Mouse (Mus musculus): ENCODE results near the gene Pfdn6.
"Not testable (repeated sequence)": the region's sequence is repeated elsewhere in the genome, so short reads cannot be mapped to it uniquely, and the experiment has no call there.

Gene Pfdn6

GRCm38 (mm10) chr17:33915671-33916250 lies 24.4 kb downstream of the Pfdn6 start, which contains the start of the genes Tapbp and Zbtb22:
Gene Tapbp (plus strand): TSS chr17:33915899.
Gene Zbtb22 (plus strand): TSS chr17:33915904.
- peak; percentile 100 for DNase-seq (ENCODE audit: inconsistent ontology term)

- no peak for DNase-seq (ENCODE audit: inconsistent ontology term)
Measured at GRCm38 (mm10) chr17:33914969-33915391, 25.2 kb downstream of the Pfdn6 start.

- no peak for DNase-seq (ENCODE audit: inconsistent ontology term)
Measured at GRCm38 (mm10) chr17:33913905-33914304, 26.2 kb downstream of the Pfdn6 start.

GRCm38 (mm10) chr17:33913264-33913663 lies 26.9 kb downstream of the Pfdn6 start:
- no peak for DNase-seq (ENCODE audit: inconsistent ontology term)

- no peak for DNase-seq (ENCODE audit: inconsistent ontology term)
Measured at GRCm38 (mm10) chr17:33911813-33912414, 28.2 kb downstream of the Pfdn6 start.

GRCm38 (mm10) chr17:33911052-33911812 lies 28.9 kb downstream of the Pfdn6 start:
- DNase-seq (ENCODE audit: inconsistent ontology term): no peak

- DNase-seq (ENCODE audit: inconsistent ontology term): no peak
Measured at GRCm38 (mm10) chr17:33910346-33911051, 29.6 kb downstream of the Pfdn6 start.

- DNase-seq (ENCODE audit: inconsistent ontology term): peak; percentile 69
Measured at GRCm38 (mm10) chr17:33909869-33910250, 30.3 kb downstream of the Pfdn6 start.

GRCm38 (mm10) chr17:33909077-33909868 lies 30.9 kb downstream of the Pfdn6 start, which contains the start of gene Daxx:
Gene Daxx (plus strand): TSS chr17:33909414.
- peak; percentile 99 for DNase-seq (ENCODE audit: inconsistent ontology term)

GRCm38 (mm10) chr17:33908331-33909076 lies 31.6 kb downstream of the Pfdn6 start:
- DNase-seq (ENCODE audit: inconsistent ontology term): no peak

GRCm38 (mm10) chr17:33904835-33905234 lies 35.3 kb downstream of the Pfdn6 start, which contains the start of gene Platr17:
Gene Platr17 (plus strand): TSS chr17:33905135.
- DNase-seq (ENCODE audit: inconsistent ontology term): not testable (repeated sequence)

- DNase-seq (ENCODE audit: inconsistent ontology term): not testable (repeated sequence)
Measured at GRCm38 (mm10) chr17:33903911-33904651, 36.1 kb downstream of the Pfdn6 start.

GRCm38 (mm10) chr17:33902491-33902890 lies 37.7 kb downstream of the Pfdn6 start:
- no peak for DNase-seq (ENCODE audit: inconsistent ontology term)

GRCm38 (mm10) chr17:33902079-33902478 lies 38.1 kb downstream of the Pfdn6 start:
- no peak for DNase-seq (ENCODE audit: inconsistent ontology term)

- no peak for DNase-seq (ENCODE audit: inconsistent ontology term)
Measured at GRCm38 (mm10) chr17:33901653-33902052, 38.5 kb downstream of the Pfdn6 start.

- no peak for DNase-seq (ENCODE audit: inconsistent ontology term)
Measured at GRCm38 (mm10) chr17:33900989-33901314, 39.2 kb downstream of the Pfdn6 start.

- DNase-seq (ENCODE audit: inconsistent ontology term): no peak
Measured at GRCm38 (mm10) chr17:33900281-33900988, 39.7 kb downstream of the Pfdn6 start.

- DNase-seq (ENCODE audit: inconsistent ontology term): no peak
Measured at GRCm38 (mm10) chr17:33899642-33900041, 40.5 kb downstream of the Pfdn6 start.

GRCm38 (mm10) chr17:33898193-33898592 lies 42.0 kb downstream of the Pfdn6 start:
- not testable (repeated sequence) for DNase-seq (ENCODE audit: inconsistent ontology term)
